Mouse (Mus musculus) T-cell, adult 2 months (primary cell): ENCODE data around the gene Tex26.

Experiments used
- DNase-seq: peaks from one replicate; pipeline ENCODE4 v3.0.0; 2022; ENCODE audit warnings: low spot score

The Tex26 gene

GRCm38 (mm10) chr5:149488360-149489021 lies 49.0 kb downstream of the Tex26 start:
- DNase-seq: no peak

- no peak for DNase-seq
Observed at GRCm38 (mm10) chr5:149489136-149489535, 49.7 kb downstream of the Tex26 start.

GRCm38 (mm10) chr5:149490275-149490674 lies 50.8 kb downstream of the Tex26 start:
- no peak for DNase-seq

- DNase-seq: no peak
Observed at GRCm38 (mm10) chr5:149495655-149496054, 56.2 kb downstream of the Tex26 start.

GRCm38 (mm10) chr5:149496401-149497066 lies 57.1 kb downstream of the Tex26 start:
- no peak for DNase-seq

- no peak for DNase-seq
Observed at GRCm38 (mm10) chr5:149499936-149500335, 60.5 kb downstream of the Tex26 start.

- no peak for DNase-seq
Observed at GRCm38 (mm10) chr5:149503423-149504175, 64.1 kb downstream of the Tex26 start.

- no peak for DNase-seq
Observed at GRCm38 (mm10) chr5:149504985-149505384, 65.5 kb downstream of the Tex26 start.

- DNase-seq: no peak
Observed at GRCm38 (mm10) chr5:149506033-149506432, 66.6 kb downstream of the Tex26 start.

GRCm38 (mm10) chr5:149508094-149509029 lies 68.9 kb downstream of the Tex26 start:
- no peak for DNase-seq

GRCm38 (mm10) chr5:149510323-149510722 lies 70.9 kb downstream of the Tex26 start:
- DNase-seq: no peak

GRCm38 (mm10) chr5:149512695-149513094 lies 73.2 kb downstream of the Tex26 start:
- DNase-seq: no peak

- no peak for DNase-seq
Observed at GRCm38 (mm10) chr5:149513438-149514086, 74.1 kb downstream of the Tex26 start.

GRCm38 (mm10) chr5:149514087-149514671 lies 74.7 kb downstream of the Tex26 start:
- no peak for DNase-seq

GRCm38 (mm10) chr5:149514890-149515289 lies 75.4 kb downstream of the Tex26 start:
- no peak for DNase-seq

- no peak for DNase-seq
Observed at GRCm38 (mm10) chr5:149517116-149517515, 77.7 kb downstream of the Tex26 start.
